Mouse (Mus musculus): ENCODE measurements at regions not wholly inside any gene's neighbourhood (a gene's known extent, or its start where the extent isn't known, plus 50 kb on each side); places are given as distances from the start of the nearest gene placed in this dataset.

- H3K27me3 ChIP-seq (ENCODE audit: control insufficient read depth, insufficient read depth, low read length), result no peaks in the 10 kb centered on the region
- H3K4me1 ChIP-seq (ENCODE audit: control insufficient read depth in 2 of 2, insufficient read depth in 2 of 2, low read length in 2 of 2), result no peaks in the 10 kb centered on the region
- WGBS, result 49% methylated on average over 2 of the region's 2 CpGs
- no peak overlapping the region for H3K4me2 ChIP-seq (ENCODE audit: low read length)
- no peak overlapping the region for H3K27ac ChIP-seq (replicated peaks in 1 of 2; ENCODE audit: control insufficient read depth in 1 of 2, insufficient read depth in 1 of 2, low read depth in 2 of 2, low read length in 2 of 2)
- no peaks in the 10 kb centered on the region for H3K9me3 ChIP-seq (ENCODE audit: control insufficient read depth, low read length)
- ATAC-seq (ENCODE audit: insufficient number of reproducible peaks, insufficient read depth, low FRiP score, low read depth), result no peak
- H3K9ac ChIP-seq (ENCODE audit: low read length), result no peak overlapping the region
- H3K4me3 ChIP-seq (ENCODE audit: control insufficient read depth in 1 of 2, insufficient read depth in 1 of 2, low read depth in 1 of 2, low read length in 2 of 2), result no peak overlapping the region
- H3K36me3 ChIP-seq (ENCODE audit: control insufficient read depth, insufficient read depth, low read length), result no peaks in the 10 kb centered on the region
Observed at GRCm38 (mm10) chrX:162210848-162211247, 51.3 kb upstream of the Nhs start.

All from heart, embryonic 14.5 days (tissue).